Mouse (Mus musculus) embryonic stem cell, embryonic (primary cell): ENCODE measurements around the gene Macf1.

Experiments
- CTCF ChIA-PET, 4 experiments: fragments of 300-600 bp in 2 of 4; fragments of 350-600 bp in 2 of 4; sonication (Branson Sonifier 250); formaldehyde crosslinking; loops; one replicate each; lab custom pipeline; 2022; ENCODE audit warnings: inconsistent platforms in 2 of 4; lab: Charles Lee
- POLR2A ChIA-PET, 4 experiments: fragments of 300-600 bp in 2 of 4; fragments of 350-600 bp in 2 of 4; sonication (Branson Sonifier 250); formaldehyde crosslinking; loops; one replicate each; lab custom pipeline; 2022; ENCODE audit warnings: antibody characterized with exemption in 4 of 4, inconsistent platforms in 1 of 4; lab: Charles Lee

Macf1 gene

GRCm38 (mm10) chr4:123392187-123392586 is 292.0 kb downstream of the Macf1 start:
- CTCF ChIA-PET: interaction anchor here (0.6 to 2.4 kb wide), 27 partner anchors 9 to 476 kb away, joined by 3 to 18 read pairs (median 5); partner anchors contain the start of gene Pabpc4 (in 1 of the 4)

GRCm38 (mm10) chr4:123385028-123385427 is 299.1 kb downstream of the Macf1 start:
- POLR2A ChIA-PET: interaction anchor here in 1 of 4 experiments (0.6 to 1.3 kb wide), 2 partner anchors 36 to 1467 kb away, joined by 3 to 4 read pairs; no protein-coding TSS in a partner anchor
- CTCF ChIA-PET: no interaction called here

More at GRCm38 (mm10) chr4:123392187-123392586, 292.0 kb downstream of the Macf1 start:
- POLR2A ChIA-PET: interaction anchor here (0.6 to 2.4 kb wide), 15 partner anchors 12 to 596 kb away, joined by 3 to 7 read pairs (median 4); no protein-coding TSS in a partner anchor

- ChIA-PET CTCF (interaction anchor here in 2 of 4 experiments (0.6 to 1.3 kb wide), 2 partner anchors 9 kb away, joined by 3 read pairs; no protein-coding TSS in a partner anchor), POLR2A (interaction anchor here in 1 of 4 experiments (1.0 kb wide), 1 partner anchor 76 kb away, joined by 3 read pairs; no protein-coding TSS in a partner anchor)
Measured at GRCm38 (mm10) chr4:123383173-123383572, 301.0 kb downstream of the Macf1 start.

- POLR2A ChIA-PET: interaction anchor here in 1 of 4 experiments (0.6 to 1.7 kb wide), 3 partner anchors 9 to 166 kb away, joined by 3 to 6 read pairs (median 4); no protein-coding TSS in a partner anchor
- CTCF ChIA-PET: interaction anchor here in 2 of 4 experiments (0.8 to 1.4 kb wide), 4 partner anchors 9 to 40 kb away, joined by 3 read pairs; no protein-coding TSS in a partner anchor
Measured at GRCm38 (mm10) chr4:123382051-123382450, 302.1 kb downstream of the Macf1 start.

- ChIA-PET POLR2A (interaction anchor here in 1 of 4 experiments (1.2 to 1.7 kb wide), 3 partner anchors 9 to 76 kb away, joined by 3 to 6 read pairs (median 4); no protein-coding TSS in a partner anchor), CTCF (interaction anchor here in 2 of 4 experiments (0.8 to 1.4 kb wide), 3 partner anchors 10 to 39 kb away, joined by 3 read pairs; no protein-coding TSS in a partner anchor)
Measured at GRCm38 (mm10) chr4:123381598-123381997, 302.6 kb downstream of the Macf1 start.

GRCm38 (mm10) chr4:123376031-123376430 is 308.1 kb downstream of the Macf1 start:
- POLR2A ChIA-PET: interaction anchor here in 1 of 4 experiments (0.5 kb wide), 1 partner anchor 378 kb away, joined by 3 read pairs; no protein-coding TSS in a partner anchor
- CTCF ChIA-PET: no interaction called here

- CTCF ChIA-PET: no interaction called here
- POLR2A ChIA-PET: no interaction called here
Measured at GRCm38 (mm10) chr4:123374316-123375008, 309.7 kb downstream of the Macf1 start.

GRCm38 (mm10) chr4:123363555-123363954 is 320.6 kb downstream of the Macf1 start:
- ChIA-PET POLR2A (interaction anchor here in 2 of 4 experiments (0.8 to 4.6 kb wide), 8 partner anchors 11 to 79 kb away, joined by 3 to 27 read pairs (median 4); no protein-coding TSS in a partner anchor), CTCF (interaction anchor here in 1 of 4 experiments (0.9 kb wide), 2 partner anchors 63 to 156 kb away, joined by 3 to 4 read pairs; no protein-coding TSS in a partner anchor)

- ChIA-PET CTCF (interaction anchor here in 2 of 4 experiments (0.8 to 1.6 kb wide), 2 partner anchors 55 to 56 kb away, joined by 3 read pairs; no protein-coding TSS in a partner anchor), POLR2A (interaction anchor here in 2 of 4 experiments (0.8 to 4.6 kb wide), 10 partner anchors 8 to 110 kb away, joined by 3 to 27 read pairs (median 4); partner anchors contain the start of gene Bmp8a (in 1 of the 2))
Measured at GRCm38 (mm10) chr4:123360771-123361170, 323.4 kb downstream of the Macf1 start.

GRCm38 (mm10) chr4:123358613-123359012 is 325.5 kb downstream of the Macf1 start:
- POLR2A ChIA-PET: no interaction called here
- CTCF ChIA-PET: interaction anchor here in 2 of 4 experiments (1.5 to 2.5 kb wide), 2 partner anchors 18 to 53 kb away, joined by 4 to 9 read pairs; no protein-coding TSS in a partner anchor

- POLR2A ChIA-PET: interaction anchor here in 3 of 4 experiments (0.5 to 7.3 kb wide), 12 partner anchors 10 to 76 kb away, joined by 3 to 61 read pairs (median 3); partner anchors contain the start of gene Bmp8a (in 1 of the 3)
- CTCF ChIA-PET: interaction anchor here in 3 of 4 experiments (0.6 to 1.2 kb wide), 7 partner anchors 8 to 542 kb away, joined by 3 to 5 read pairs (median 3); no protein-coding TSS in a partner anchor
Measured at GRCm38 (mm10) chr4:123355941-123356340, 328.2 kb downstream of the Macf1 start.

GRCm38 (mm10) chr4:123353271-123353877 is 330.8 kb downstream of the Macf1 start:
- ChIA-PET CTCF (interaction anchor here in 1 of 4 experiments (2.1 kb wide), 1 partner anchor 48 kb away, joined by 6 read pairs; no protein-coding TSS in a partner anchor), POLR2A (interaction anchor here (0.9 to 7.3 kb wide), 9 partner anchors 9 to 58 kb away, joined by 3 to 61 read pairs (median 4); partner anchors contain the start of gene Bmp8a (in 1 of the 4))

- ChIA-PET POLR2A (interaction anchor here in 2 of 4 experiments (0.6 to 7.6 kb wide), 25 partner anchors 10 to 371 kb away, joined by 3 to 61 read pairs (median 4); partner anchors contain the start of gene Oxct2a (in 1 of the 2)), CTCF (interaction anchor here in 2 of 4 experiments (0.7 to 1.7 kb wide), 3 partner anchors 9 to 38 kb away, joined by 3 to 9 read pairs (median 5); no protein-coding TSS in a partner anchor)
Measured at GRCm38 (mm10) chr4:123343471-123343789, 340.7 kb downstream of the Macf1 start.

- CTCF ChIA-PET: interaction anchor here in 3 of 4 experiments (0.7 to 1.7 kb wide), 8 partner anchors 9 to 39 kb away, joined by 3 to 9 read pairs (median 4); no protein-coding TSS in a partner anchor
Measured at GRCm38 (mm10) chr4:123342642-123343470, 341.3 kb downstream of the Macf1 start, which contains the start of gene Bmp8a. Gene Bmp8a (minus strand): TSS chr4:123343252.

GRCm38 (mm10) chr4:123342091-123342641 is 342.0 kb downstream of the Macf1 start:
- CTCF ChIA-PET: interaction anchor here in 3 of 4 experiments (0.7 to 1.7 kb wide), 8 partner anchors 8 to 40 kb away, joined by 3 to 9 read pairs (median 4); no protein-coding TSS in a partner anchor
- POLR2A ChIA-PET: interaction anchor here in 3 of 4 experiments (0.5 to 7.6 kb wide), 30 partner anchors 9 to 575 kb away, joined by 3 to 61 read pairs (median 5); partner anchors contain the start of gene Rragc (in 1 of the 3)

More at GRCm38 (mm10) chr4:123342642-123343470, 341.3 kb downstream of the Macf1 start, which contains the start of gene Bmp8a:
- POLR2A ChIA-PET: interaction anchor here in 3 of 4 experiments (0.5 to 7.6 kb wide), 37 partner anchors 8 to 574 kb away, joined by 3 to 61 read pairs (median 5); partner anchors contain the start of gene Rragc (in 1 of the 3)

GRCm38 (mm10) chr4:123340232-123340631 is 343.9 kb downstream of the Macf1 start:
- POLR2A ChIA-PET: interaction anchor here in 3 of 4 experiments (0.5 to 1.8 kb wide), 10 partner anchors 9 to 391 kb away, joined by 3 to 17 read pairs (median 4); no protein-coding TSS in a partner anchor
- CTCF ChIA-PET: interaction anchor here in 3 of 4 experiments (0.5 to 1.5 kb wide), 7 partner anchors 9 to 1222 kb away, joined by 3 to 8 read pairs (median 4); no protein-coding TSS in a partner anchor
